Mouse (Mus musculus) neural tube, embryonic 11.5 days (tissue): ENCODE results near the gene Aldoart1. TPM values are rescaled to one million over a fixed set of nuclear protein-coding genes. Genes with fewer than 3 reads are reported as not detected.

ENCODE experiments used
- ATAC-seq: fragments of 200-750 bp; cut with Nextera tagmentation; 2 replicates; pipeline ENCODE4 v1.8.0; 2017; ENCODE audit warnings: moderate number of reproducible peaks, mild to moderate bottlenecking, moderate TSS enrichment, moderate library complexity; ENCODE audit not compliant: insufficient read depth, low FRiP score, low TSS enrichment
- DNase-seq: peaks from one replicate; pipeline ENCODE4 v3.0.0-alpha.2; 2015; ENCODE audit warnings: low spot score
- H3K27ac ChIP-seq: fragments of 300-500 bp; sonication (generic); 2 replicates; pipeline ENCODE4 v1.5.1; 2014; ENCODE audit warnings: low read depth, mild to moderate bottlenecking, low read length
- H3K27me3 ChIP-seq: fragments of 300-500 bp; sonication (generic); 2 replicates; pipeline ENCODE4 v1.6.1; 2014; ENCODE audit warnings: mild to moderate bottlenecking, low read length, mixed read lengths; ENCODE audit not compliant: control insufficient read depth, insufficient read depth
- H3K36me3 ChIP-seq: fragments of 300-500 bp; sonication (generic); 2 replicates; pipeline ENCODE4 v1.6.1; 2014; ENCODE audit warnings: mild to moderate bottlenecking, low read length, moderate library complexity, mixed read lengths; ENCODE audit not compliant: control insufficient read depth, insufficient read depth
- H3K4me1 ChIP-seq: fragments of 300-500 bp; sonication (generic); 2 replicates; pipeline ENCODE4 v1.6.1; 2014; ENCODE audit warnings: low read length, mixed read lengths; ENCODE audit not compliant: control insufficient read depth, insufficient read depth
- H3K4me2 ChIP-seq: fragments of 300-500 bp; sonication (generic); 2 replicates; pipeline ENCODE4 v1.6.1; 2014; ENCODE audit warnings: low read depth, mild to moderate bottlenecking, moderate library complexity
- H3K4me3 ChIP-seq: fragments of 300-500 bp; sonication (generic); 2 replicates; pipeline ENCODE4 v1.5.1; 2014; ENCODE audit warnings: low read depth, low read length
- H3K9ac ChIP-seq: fragments of 300-500 bp; sonication (generic); 2 replicates; pipeline ENCODE4 v1.6.1; 2014; ENCODE audit warnings: mild to moderate bottlenecking, low read length
- H3K9me3 ChIP-seq: fragments of 300-500 bp; sonication (generic); 2 replicates; pipeline ENCODE4 v1.6.1; 2016; ENCODE audit warnings: low read length; ENCODE audit not compliant: control insufficient read depth
- WGBS: fragments of 180-500 bp; shearing (Covaris S2); extraction: QIAGEN DNeasy Blood & Tissue Kit; methylation state at CpG from one replicate; pipeline ENCODE4 v1.1.7; 2014; 5-methylcytosine and 5-hydroxymethylcytosine counted together
- polyA plus RNA-seq: library from polyadenylated mRNA; unstranded; fragments of >200 nt; fragmentation: Nextera tagmentation; extraction: Ambion mirVana; gene quantifications from 2 replicates; pipeline ENCODE4 v1.2.1, GENCODE M21; 2014

Aldoart1 gene
- not detected in 2 replicates for polyA plus RNA-seq

- H3K4me3 ChIP-seq, result no peak within 1 kb of the TSS
- H3K36me3 ChIP-seq, result no peaks in the 10 kb centered on the region
- DNase-seq (no peak), ATAC-seq (no peak)
- no peak within 1 kb of the TSS for H3K9ac ChIP-seq
- no peaks in the 10 kb centered on the region for H3K4me1 ChIP-seq
- H3K27me3 ChIP-seq, result no peaks in the 10 kb centered on the region
- no peak within 1 kb of the TSS for H3K27ac ChIP-seq
- 95% methylated on average over 9 of the region's 9 CpGs for WGBS
- no peak within 1 kb of the TSS for H3K4me2 ChIP-seq
- H3K9me3 ChIP-seq, result no peaks in the 10 kb centered on the region
These were observed at the start of gene Aldoart1 for GRCm38 (mm10) chr4:72852534-72852933. Gene Aldoart1 (minus strand): TSS chr4:72852634.

- Histone ChIP-seq H3K9ac (no peak overlapping the region), H3K4me2 (no peak overlapping the region), H3K27me3 (no peaks in the 10 kb centered on the region), H3K9me3 (no peaks in the 10 kb centered on the region), H3K36me3 (no peaks in the 10 kb centered on the region), H3K27ac (no peak overlapping the region), H3K4me3 (no peak overlapping the region), H3K4me1 (no peaks in the 10 kb centered on the region)
- no peak for DNase-seq
- no peak for ATAC-seq
- WGBS, result 68% methylated on average over 1 of the region's 1 CpGs
These were observed 49.1 kb upstream of the Aldoart1 start for GRCm38 (mm10) chr4:72901566-72901965.

DNA sequence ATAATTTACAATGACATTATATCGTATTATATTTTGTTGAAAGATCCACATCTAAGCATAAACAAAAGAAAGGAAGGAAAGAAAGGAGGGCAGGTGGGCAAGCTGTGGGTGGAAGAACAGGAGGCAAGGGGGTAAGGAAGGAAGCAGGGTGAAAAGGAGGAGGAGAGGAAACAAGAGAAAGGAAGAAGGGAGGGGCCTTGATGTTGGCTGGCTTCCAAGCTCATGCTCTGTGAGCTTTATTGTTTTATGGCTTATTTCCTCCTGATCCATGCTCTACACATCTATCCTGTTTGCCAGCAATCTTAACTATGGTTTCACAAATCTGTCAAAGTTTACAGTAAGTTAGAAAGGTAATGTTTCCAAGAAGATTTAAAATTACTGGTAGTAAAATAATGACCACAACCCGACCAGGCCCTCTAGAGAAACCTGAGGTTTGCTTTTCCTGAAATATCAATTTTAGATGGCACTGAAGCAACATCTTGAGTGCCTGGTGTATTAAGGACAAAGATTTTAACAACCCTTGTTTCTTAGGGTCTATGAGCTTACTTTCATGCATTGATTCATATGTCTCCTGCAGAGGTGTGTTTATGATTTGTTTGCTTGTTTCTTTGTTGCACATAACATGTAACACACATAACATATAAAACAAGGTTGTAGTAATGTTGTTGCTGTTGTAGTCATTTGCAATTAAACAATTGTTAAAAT is 13.1 kb upstream of the Aldoart1 start:
- Histone ChIP-seq H3K27me3 (no peaks in the 10 kb centered on the region), H3K9me3 (no peaks in the 10 kb centered on the region), H3K4me3 (no peak overlapping the region), H3K4me1 (no peaks in the 10 kb centered on the region), H3K4me2 (no peak overlapping the region), H3K36me3 (no peaks in the 10 kb centered on the region), H3K27ac (no peak overlapping the region), H3K9ac (no peak overlapping the region)
- no peak for ATAC-seq
- DNase-seq, result no peak
- 91% methylated on average over 2 of the region's 2 CpGs for WGBS

- H3K36me3 ChIP-seq, result no peaks in the 10 kb centered on the region
These were observed 8.2 kb downstream of the Aldoart1 start for GRCm38 (mm10) chr4:72844276-72844675.

GRCm38 (mm10) chr4:72843025-72843424 is 9.4 kb downstream of the Aldoart1 start:
- Histone ChIP-seq H3K9ac (no peak overlapping the region), H3K36me3 (no peaks in the 10 kb centered on the region), H3K4me1 (no peaks in the 10 kb centered on the region), H3K4me3 (no peak overlapping the region), H3K27me3 (no peaks in the 10 kb centered on the region), H3K4me2 (no peak overlapping the region), H3K27ac (no peak overlapping the region), H3K9me3 (no peaks in the 10 kb centered on the region)
- DNase-seq, result no peak
- ATAC-seq, result no peak

More at GRCm38 (mm10) chr4:72844276-72844675, 8.2 kb downstream of the Aldoart1 start:
- DNase-seq (no peak), ATAC-seq (no peak)
- Histone ChIP-seq H3K4me3 (no peak overlapping the region), H3K9me3 (no peaks in the 10 kb centered on the region), H3K4me1 (no peaks in the 10 kb centered on the region), H3K27me3 (no peaks in the 10 kb centered on the region), H3K9ac (no peak overlapping the region), H3K27ac (no peak overlapping the region), H3K4me2 (no peak overlapping the region)

- no peaks in the 10 kb centered on the region for H3K9me3 ChIP-seq
- DNase-seq, result no peak
- 80% methylated on average over 2 of the region's 2 CpGs for WGBS
- H3K9ac ChIP-seq, result no peak overlapping the region
- H3K4me2 ChIP-seq, result no peak overlapping the region
- H3K27ac ChIP-seq, result no peak overlapping the region
- H3K36me3 ChIP-seq, result no peaks in the 10 kb centered on the region
- no peak for ATAC-seq
- no peak overlapping the region for H3K4me3 ChIP-seq
- H3K27me3 ChIP-seq, result no peaks in the 10 kb centered on the region
- no peaks in the 10 kb centered on the region for H3K4me1 ChIP-seq
These were observed 16.0 kb downstream of the Aldoart1 start for GRCm38 (mm10) chr4:72836430-72836829.

DNA sequence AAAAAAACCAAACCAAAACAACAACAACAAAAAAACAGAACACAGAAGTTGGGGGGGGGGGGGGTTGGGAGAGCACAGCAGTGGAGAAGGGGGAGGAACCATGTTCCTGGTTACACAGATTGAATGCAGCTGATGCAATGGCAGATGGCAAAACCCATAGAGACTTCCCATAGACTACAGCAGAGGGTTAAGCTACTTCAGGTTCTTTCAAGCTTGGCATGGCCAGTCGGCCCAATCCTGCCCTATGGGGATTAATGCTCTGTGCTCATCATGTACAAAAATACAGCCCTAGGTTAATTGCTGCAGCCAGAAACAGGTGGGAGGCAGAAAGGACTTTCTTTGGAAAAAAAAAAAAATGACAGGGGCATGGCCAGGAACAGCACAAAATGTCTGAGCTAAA is 17.0 kb downstream of the Aldoart1 start:
- H3K27ac ChIP-seq, result no peak overlapping the region
- DNase-seq (no peak), ATAC-seq (no peak)
- H3K4me1 ChIP-seq, result no peaks in the 10 kb centered on the region
- H3K27me3 ChIP-seq, result no peaks in the 10 kb centered on the region
- H3K4me2 ChIP-seq, result no peak overlapping the region
- H3K36me3 ChIP-seq, result no peaks in the 10 kb centered on the region
- 47% methylated on average over 1 of the region's 1 CpGs for WGBS
- no peaks in the 10 kb centered on the region for H3K9me3 ChIP-seq
- no peak overlapping the region for H3K4me3 ChIP-seq
- H3K9ac ChIP-seq, result no peak overlapping the region

- no peaks in the 10 kb centered on the region for H3K4me1 ChIP-seq
- H3K9me3 ChIP-seq, result no peaks in the 10 kb centered on the region
- ATAC-seq (no peak), DNase-seq (no peak)
- no peak overlapping the region for H3K4me2 ChIP-seq
- no peaks in the 10 kb centered on the region for H3K27me3 ChIP-seq
- H3K36me3 ChIP-seq, result no peaks in the 10 kb centered on the region
- H3K9ac ChIP-seq, result no peak overlapping the region
- H3K27ac ChIP-seq, result no peak overlapping the region
- 70% methylated on average over 1 of the region's 1 CpGs for WGBS
- no peak overlapping the region for H3K4me3 ChIP-seq
These were observed 51.6 kb downstream of the Aldoart1 start for GRCm38 (mm10) chr4:72800816-72801215.
